Mouse (Mus musculus): Measurements from ENCODE around the gene Gpank1. TPM values are rescaled to one million over a fixed set of nuclear protein-coding genes. Genes with fewer than 3 reads are reported as not detected.

The Gpank1 gene
- 10 to 100 TPM; 20.2 to 26.5 TPM for total RNA-seq (2023)

GRCm38 (mm10) chr17:35121143-35121799, at the start of gene Gpank1:
TSS of gene Gpank1 (plus strand) at chr17:35121455.

DNA sequence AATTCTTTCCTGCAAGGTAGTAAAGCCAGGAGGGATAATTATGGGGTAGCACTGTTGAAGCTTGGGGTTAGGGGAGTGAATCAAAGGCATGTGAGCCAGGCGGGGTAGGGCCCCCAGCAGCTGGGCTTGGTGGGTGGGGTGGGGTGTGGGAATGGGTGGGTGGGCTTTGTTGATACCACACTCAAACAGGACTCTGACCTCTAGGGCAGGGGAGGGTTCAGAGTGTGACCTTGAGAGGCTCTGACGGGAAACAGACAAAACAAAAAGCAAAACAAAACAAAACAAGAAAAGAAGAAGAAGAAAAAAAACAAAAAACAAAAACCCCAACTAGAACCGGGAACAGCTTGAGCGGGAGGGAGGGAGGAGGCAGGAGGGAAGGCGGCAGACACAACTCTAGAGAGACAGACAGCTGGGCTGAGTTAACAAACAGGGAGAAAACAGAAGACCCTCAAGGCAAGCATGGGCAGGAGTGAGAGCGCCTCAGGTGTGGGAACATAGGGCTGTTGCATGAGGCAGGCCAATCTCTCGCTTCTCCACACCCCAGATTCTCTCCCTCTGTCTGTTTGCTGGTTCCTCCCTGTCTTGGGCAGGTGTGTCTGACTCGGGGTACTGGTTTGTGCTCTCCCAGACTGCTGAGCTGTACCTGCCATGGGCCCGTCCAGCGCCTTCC, 44.6 kb upstream of the Gpank1 start, which contains the start of gene Ly6g6e:
Gene Ly6g6e, plus strand, starts transcription at position 396 of the 670 bp plus-strand sequence.

DNA sequence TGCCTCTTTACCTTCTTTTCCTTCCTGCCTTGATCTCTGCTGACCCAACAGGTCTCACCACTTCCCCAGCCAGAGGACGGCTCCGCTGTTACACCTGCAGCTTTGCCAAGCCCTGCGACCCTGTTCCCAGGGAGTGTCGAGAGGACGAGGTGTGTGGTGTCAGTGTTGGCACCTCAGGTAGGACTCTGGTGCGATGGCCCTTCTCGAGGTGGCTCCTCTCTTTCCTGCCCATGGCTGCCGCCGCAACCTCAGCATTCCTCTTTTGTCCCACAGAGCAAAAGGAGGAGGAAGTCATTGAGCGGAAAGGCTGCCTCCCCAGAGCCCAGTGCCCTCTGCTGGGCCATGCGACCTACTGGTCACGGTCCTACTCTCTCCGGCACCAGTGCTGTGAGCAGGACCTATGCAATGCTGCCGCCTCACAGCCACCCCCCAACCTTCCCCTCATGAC, 43.4 kb upstream of the Gpank1 start, which contains the start of gene Ly6g6d:
Gene Ly6g6d, minus strand, starts transcription at position 280 of the 448 bp plus-strand sequence.

DNA sequence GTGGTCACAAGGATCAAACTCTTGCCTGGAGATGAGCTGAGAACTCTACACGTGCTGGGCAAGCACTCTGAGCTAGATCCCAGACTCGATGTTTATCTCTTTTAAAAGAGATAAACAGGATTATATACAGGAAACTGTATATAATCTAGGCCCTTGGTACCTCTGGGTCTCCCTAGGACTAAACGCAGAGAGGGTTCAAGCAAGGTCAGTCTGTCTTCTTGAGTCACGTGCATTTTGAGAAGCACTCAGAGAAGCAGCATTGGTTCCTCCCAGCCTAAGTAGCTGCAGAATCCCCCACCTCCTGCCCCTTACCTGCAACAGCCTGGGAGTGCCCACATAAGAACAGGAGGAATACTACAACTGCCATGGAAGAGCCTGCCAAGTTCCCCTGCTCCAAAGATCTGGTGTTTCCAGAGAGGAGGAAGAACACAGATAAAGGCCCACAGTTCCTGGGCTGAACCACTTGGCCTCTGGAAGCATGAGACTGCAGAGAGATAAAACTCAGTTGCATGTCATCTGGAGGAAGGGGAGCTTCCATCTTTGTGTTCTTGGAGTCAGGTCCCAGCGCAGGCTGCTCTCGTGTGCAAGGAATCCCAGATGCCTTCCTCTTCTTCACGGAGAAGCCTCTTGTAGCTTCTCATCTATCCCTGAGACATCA, 35.9 kb upstream of the Gpank1 start, which contains the start of gene Ly6g6f:
Gene Ly6g6f, minus strand, starts transcription at position 403 of the 658 bp plus-strand sequence.

GRCm38 (mm10) chr17:35088825-35089644, 32.2 kb upstream of the Gpank1 start, which contains the start of gene Abhd16a:
TSS of gene Abhd16a (plus strand) at chr17:35089263.

GRCm38 (mm10) chr17:35108097-35108496, 13.2 kb upstream of the Gpank1 start, which contains the start of gene Ly6g5c:
TSS of gene Ly6g5c (plus strand) at chr17:35108279.

DNA sequence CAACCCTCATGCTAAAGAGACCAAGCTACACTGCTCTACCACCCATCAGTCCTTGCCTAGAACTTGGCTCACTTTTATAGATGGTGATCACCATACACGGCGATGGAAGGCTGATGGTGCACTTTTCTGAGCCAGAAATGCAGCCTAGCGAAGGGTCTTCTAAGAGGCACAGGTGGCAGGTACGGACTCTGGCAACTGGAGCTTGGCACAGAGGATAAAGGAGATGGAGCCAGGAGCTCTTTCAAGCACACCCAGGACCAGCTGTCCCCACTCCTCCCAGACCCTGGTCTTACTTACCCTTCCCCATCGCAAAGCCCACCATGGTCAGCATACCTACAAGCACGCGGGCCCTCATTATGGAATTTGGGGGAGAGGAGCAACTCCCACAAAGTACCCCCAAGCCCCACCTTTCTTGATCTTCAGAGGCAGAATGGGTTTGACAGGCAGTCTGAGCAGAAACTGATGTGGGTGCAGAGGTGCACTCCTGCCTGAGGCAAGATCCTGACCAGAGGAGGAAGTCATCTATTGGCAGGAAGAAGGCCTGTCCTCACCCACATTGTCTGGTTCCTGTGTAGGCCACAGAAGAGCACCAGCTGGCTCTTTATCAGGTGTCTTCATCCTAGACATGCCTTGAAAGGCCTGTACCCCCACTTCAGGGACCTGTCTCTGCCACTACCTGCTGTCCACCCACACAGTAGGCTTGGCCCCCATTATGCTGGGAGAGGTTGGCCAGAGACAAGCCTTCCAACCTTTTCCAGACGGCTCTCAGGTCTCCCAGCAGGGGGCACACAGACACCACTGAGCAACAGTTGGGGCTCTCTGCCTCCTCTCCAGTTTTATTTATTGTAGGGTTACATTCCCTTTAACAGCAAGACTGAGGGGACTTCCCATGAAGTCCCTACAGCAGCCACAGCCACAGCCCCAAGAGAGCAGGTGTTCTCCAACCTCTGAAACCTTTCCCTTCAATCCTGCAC, 5.9 kb upstream of the Gpank1 start, which contains the start of gene Ly6g5b:
Gene Ly6g5b, minus strand, starts transcription at position 383 of the 974 bp plus-strand sequence.

GRCm38 (mm10) chr17:35121871-35122303, 632 bp downstream of the Gpank1 start, which contains the start of gene Csnk2b:
TSS of gene Csnk2b (minus strand) at chr17:35122053.

GRCm38 (mm10) chr17:35126206-35126611, 5.0 kb downstream of the Gpank1 start, which contains the start of gene D17H6S53E:
TSS of gene D17H6S53E (plus strand) at chr17:35126373.

DNA sequence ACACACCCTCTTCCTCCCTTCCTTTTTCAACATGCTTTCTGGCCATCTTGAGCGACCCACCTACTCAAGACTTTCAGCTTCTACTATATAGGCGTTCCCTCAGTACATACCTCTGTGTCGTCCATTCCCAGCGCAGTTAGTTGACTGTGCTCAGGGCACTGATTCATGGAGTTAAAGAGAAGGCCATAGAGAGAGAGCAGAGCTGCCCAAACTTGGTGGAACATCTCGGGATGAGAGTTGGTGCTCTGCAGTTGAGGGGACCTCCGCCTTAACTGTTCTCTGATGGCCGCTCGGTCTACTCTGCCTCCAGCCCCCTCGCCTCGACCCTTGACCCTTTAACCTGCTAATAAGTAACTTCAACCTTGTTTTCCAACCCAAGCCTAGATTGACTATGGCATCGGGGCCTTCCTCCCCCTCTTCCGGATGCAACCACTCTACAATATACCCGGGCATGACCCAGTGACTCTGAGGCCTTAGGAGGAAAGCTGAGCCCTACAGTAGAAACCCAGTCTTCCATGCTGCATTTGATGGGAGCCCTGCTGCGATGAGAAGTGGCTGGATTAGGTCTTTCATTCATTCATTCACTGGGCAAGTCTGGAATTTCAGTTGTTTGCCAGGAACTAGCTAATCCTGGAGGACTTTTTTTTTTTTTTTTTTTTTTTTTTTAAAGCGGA, 10.4 kb downstream of the Gpank1 start, which contains the start of gene Apom:
Gene Apom, minus strand, starts transcription at position 551 of the 674 bp plus-strand sequence.

GRCm38 (mm10) chr17:35134801-35135590, 13.7 kb downstream of the Gpank1 start, which contains the start of gene Bag6:
TSS of gene Bag6 (plus strand) at chr17:35135178.

DNA sequence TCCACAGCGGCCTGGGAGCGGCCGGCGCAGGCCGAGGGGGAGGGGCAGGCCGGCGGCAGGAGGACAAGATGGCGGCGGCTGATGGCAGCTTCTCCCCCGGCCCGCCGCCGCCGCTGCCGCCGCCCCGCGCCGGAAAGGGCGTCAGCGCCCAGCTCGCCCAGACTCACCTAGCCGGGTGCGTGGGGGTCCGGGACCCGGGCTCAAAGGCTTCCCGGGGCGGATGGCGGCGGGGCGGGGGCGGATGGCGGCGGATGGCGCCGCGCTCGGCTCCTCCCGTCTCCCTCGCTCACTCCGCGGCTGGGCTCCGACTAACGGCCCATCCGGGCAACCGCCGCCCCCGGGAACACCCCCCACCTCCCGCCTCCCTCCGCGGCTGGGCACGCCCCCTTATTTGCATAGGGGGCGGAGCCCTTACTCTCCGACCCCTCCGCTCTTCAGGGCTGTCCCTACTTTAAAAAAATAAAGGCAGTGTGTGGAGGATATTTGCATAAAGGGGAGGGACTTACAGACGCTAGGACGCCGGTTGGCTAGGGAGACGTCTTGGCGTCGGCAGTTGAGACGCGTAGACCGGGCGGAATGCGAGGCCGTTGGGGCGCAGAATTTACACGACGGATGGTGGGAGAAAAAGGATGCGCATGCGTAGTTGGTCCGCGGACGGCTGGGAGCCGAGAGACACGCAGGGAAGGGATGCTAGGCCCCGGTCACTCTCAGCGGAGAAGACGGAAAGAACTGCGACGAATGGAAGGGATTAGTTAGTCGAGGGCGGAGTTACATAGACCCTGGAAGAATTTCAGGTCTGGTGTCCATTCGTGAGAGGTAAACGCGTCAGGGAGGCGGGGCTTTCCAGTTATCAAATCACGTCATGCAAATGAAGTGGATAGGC, 43.6 kb downstream of the Gpank1 start, which contains the start of gene Prrc2a:
Gene Prrc2a, minus strand, starts transcription at position 330 of the 883 bp plus-strand sequence.

Other genes with a start within 250 kb of the Gpank1 start
- gene Zbtb12, start 242.0 kb upstream of the Gpank1 start, total RNA-seq (2023) = 1 to 10 TPM; 2.8 to 3.9 TPM
- gene Gm20547, start 239.4 kb upstream of the Gpank1 start, total RNA-seq (2023) = not detected
- gene C2, start 223.2 kb upstream of the Gpank1 start, total RNA-seq (2023) = under 1 TPM in 1 of 2 experiments, not detected in 1; 0.24 TPM
- gene Ehmt2, start 223.0 kb upstream of the Gpank1 start, total RNA-seq (2023) = 10 to 100 TPM; 68.7 to 71.8 TPM
- not detected for gene Slc44a4, start 207.0 kb upstream of the Gpank1 start, total RNA-seq (2023)
- 10 to 100 TPM; 60.2 to 63.2 TPM for gene Neu1, start 190.2 kb upstream of the Gpank1 start, total RNA-seq (2023)
- gene Hspa1b, start 162.2 kb upstream of the Gpank1 start, total RNA-seq (2023) = 100 to 1,000 TPM in 1 of 2 experiments, 10 to 100 TPM in 1; 58.3 to 134 TPM
- not detected for gene Gm20481, start 151.5 kb upstream of the Gpank1 start, total RNA-seq (2023)
- gene Hspa1a, start 149.3 kb upstream of the Gpank1 start, total RNA-seq (2023) = 100 to 1,000 TPM in 1 of 2 experiments, 10 to 100 TPM in 1; 86.4 to 244 TPM
- gene Hspa1l, start 148.8 kb upstream of the Gpank1 start, total RNA-seq (2023) = under 1 TPM in 1 of 2 experiments, not detected in 1; 0.20 TPM
- gene Lsm2, start 139.6 kb upstream of the Gpank1 start, total RNA-seq (2023) = 10 to 100 TPM; 41.4 to 45.7 TPM
- 10 to 100 TPM; 61.7 to 68.3 TPM for gene Vars, start 120.5 kb upstream of the Gpank1 start, total RNA-seq (2023)
- under 1 TPM in 1 of 2 experiments, not detected in 1; 0.15 TPM for gene Vwa7, start 104.9 kb upstream of the Gpank1 start, total RNA-seq (2023)
- gene Sapcd1, start 93.4 kb upstream of the Gpank1 start, total RNA-seq (2023) = 1 to 10 TPM; 1.3 to 2.1 TPM
- 10 to 100 TPM; 11.5 to 12.5 TPM for gene Msh5, start 74.7 kb upstream of the Gpank1 start, total RNA-seq (2023)
- gene Clic1, start 71.5 kb upstream of the Gpank1 start, total RNA-seq (2023) = 100 to 1,000 TPM; 262 to 285 TPM
- 1 to 10 TPM; 2.5 to 3.1 TPM for gene Ddah2, start 62.4 kb upstream of the Gpank1 start, total RNA-seq (2023)
- gene Ly6g6c, start 56.1 kb upstream of the Gpank1 start, total RNA-seq (2023) = 1 to 10 TPM in 1 of 2 experiments, not detected in 1; 1.0 TPM
- under 1 TPM in 1 of 2 experiments, not detected in 1; 0.26 TPM for gene Mpig6b, start 55.3 kb upstream of the Gpank1 start, total RNA-seq (2023)
- gene Ly6g6e, start 44.6 kb upstream of the Gpank1 start, total RNA-seq (2023) = not detected
- gene Ly6g6d, start 43.4 kb upstream of the Gpank1 start, total RNA-seq (2023) = not detected
- under 1 TPM in 1 of 2 experiments, not detected in 1; 0.35 TPM for gene Ly6g6f, start 35.8 kb upstream of the Gpank1 start, total RNA-seq (2023)
- gene Abhd16a, start 32.2 kb upstream of the Gpank1 start, total RNA-seq (2023) = 10 to 100 TPM; 50.2 to 58.4 TPM
- gene Ly6g5c, start 13.2 kb upstream of the Gpank1 start, total RNA-seq (2023) = not detected
- 10 to 100 TPM; 13.5 to 16.4 TPM for gene Ly6g5b, start 6.0 kb upstream of the Gpank1 start, total RNA-seq (2023)
- 100 to 1,000 TPM; 172 TPM for gene Csnk2b, start 598 bp downstream of the Gpank1 start, total RNA-seq (2023)
- 10 to 100 TPM; 16.4 to 24.3 TPM for gene D17H6S53E, start 4.9 kb downstream of the Gpank1 start, total RNA-seq (2023)
- gene Apom, start 10.6 kb downstream of the Gpank1 start, total RNA-seq (2023) = under 1 TPM in 1 of 2 experiments, not detected in 1; 0.42 TPM
- gene Bag6, start 13.7 kb downstream of the Gpank1 start, total RNA-seq (2023) = 100 to 1,000 TPM; 222 to 226 TPM
- 100 to 1,000 TPM; 180 to 195 TPM for gene Prrc2a, start 43.4 kb downstream of the Gpank1 start, total RNA-seq (2023)
- gene Aif1, start 54.6 kb downstream of the Gpank1 start, total RNA-seq (2023) = 10 to 100 TPM; 18.0 to 18.3 TPM
- 100 to 1,000 TPM; 564 to 656 TPM for gene Lst1, start 67.0 kb downstream of the Gpank1 start, total RNA-seq (2023)
- gene Ltb, start 73.0 kb downstream of the Gpank1 start, total RNA-seq (2023) = 10 to 100 TPM; 84.2 to 91.5 TPM
- 10 to 100 TPM; 71.0 to 84.1 TPM for gene Tnf, start 80.6 kb downstream of the Gpank1 start, total RNA-seq (2023)
- gene Lta, start 83.9 kb downstream of the Gpank1 start, total RNA-seq (2023) = not detected
- gene Gm16181, start 99.4 kb downstream of the Gpank1 start, total RNA-seq (2023) = not detected
- gene Atp6v1g2, start 112.2 kb downstream of the Gpank1 start, total RNA-seq (2023) = 1 to 10 TPM; 2.2 to 4.8 TPM
- 10 to 100 TPM; 18.6 to 19.5 TPM for gene Nfkbil1, start 114.3 kb downstream of the Gpank1 start, total RNA-seq (2023)
- 100 to 1,000 TPM; 208 to 239 TPM for gene Ddx39b, start 120.3 kb downstream of the Gpank1 start, total RNA-seq (2023)
- 1,000 to 10,000 TPM; 1,522 to 1,549 TPM for gene H2-D1, start 141.3 kb downstream of the Gpank1 start, total RNA-seq (2023)
- gene H2-Q1, start 198.9 kb downstream of the Gpank1 start, total RNA-seq (2023) = 1 to 10 TPM; 6.7 to 6.9 TPM
- 1 to 10 TPM; 5.5 to 6.4 TPM for gene H2-Q2, start 220.8 kb downstream of the Gpank1 start, total RNA-seq (2023)